Mouse (Mus musculus): ENCODE results near the gene Adamtsl1.

DNA sequence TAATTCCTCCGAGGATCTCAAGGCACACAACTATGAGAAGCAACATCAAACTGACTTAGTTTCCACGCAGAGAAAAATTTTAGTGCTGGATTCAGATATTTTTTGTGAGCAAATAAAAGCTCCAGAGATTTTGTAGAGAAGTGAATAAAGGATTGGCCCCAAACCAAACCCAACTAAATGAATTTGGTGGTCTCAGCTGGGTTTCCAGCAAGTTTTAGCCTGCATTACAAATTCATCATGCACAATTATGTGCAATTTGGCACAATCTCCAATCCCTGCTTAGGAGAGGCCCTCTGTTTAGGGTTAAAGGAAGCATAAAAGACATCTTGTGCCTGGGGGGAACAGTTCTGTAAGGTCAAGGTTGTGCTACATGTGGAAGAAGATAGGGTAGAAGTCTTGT lies 427.9 kb downstream of the Adamtsl1 start:
- no peak for TF ChIP-seq CTCF (IDR thresholded peaks at IDR 0.05)
- no peak for TF ChIP-seq EP300 (IDR thresholded peaks at IDR 0.05)
